Mouse (Mus musculus) ES-Bruce4 (cell line): Measurements from ENCODE around the gene Tsfm.

ENCODE experiments used
- CTCF ChIP-seq: IDR thresholded peaks from one replicate; pipeline ENCODE4 v1.8.1; 2011; ENCODE audit warnings: low read depth, low read length
- POLR2A ChIP-seq: IDR thresholded peaks from one replicate; pipeline ENCODE4 v1.8.1; 2011; ENCODE audit warnings: low read length; ENCODE audit not compliant: insufficient read depth

DNA sequence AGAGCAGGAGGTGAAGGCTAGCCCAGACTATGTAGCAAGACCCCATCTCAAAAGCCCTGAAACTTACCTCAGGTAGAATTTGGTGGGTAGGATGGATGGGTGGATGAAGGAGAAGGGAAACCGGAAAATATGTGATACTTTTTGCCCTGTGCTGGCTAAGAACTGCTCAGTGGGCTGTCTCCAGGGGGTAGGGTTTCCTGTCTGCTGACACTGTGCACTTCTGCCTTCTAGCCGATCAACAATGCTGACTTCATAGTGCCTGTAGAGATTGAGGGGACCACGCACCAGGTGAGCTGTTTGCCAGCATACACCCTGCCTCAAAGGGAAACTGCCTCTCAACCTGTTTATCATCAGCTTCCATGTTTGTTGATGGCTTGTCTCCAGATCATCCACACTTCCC lies 37.0 kb downstream of the Tsfm start:
- TF ChIP-seq POLR2A = no peak
- no peak for TF ChIP-seq CTCF
